Mouse (Mus musculus): Measurements from ENCODE around the gene Capn13.
"Not testable (repeated sequence)": the region's sequence is repeated elsewhere in the genome, so short reads cannot be mapped to it uniquely, and the experiment has no call there.

Gene Capn13

DNA sequence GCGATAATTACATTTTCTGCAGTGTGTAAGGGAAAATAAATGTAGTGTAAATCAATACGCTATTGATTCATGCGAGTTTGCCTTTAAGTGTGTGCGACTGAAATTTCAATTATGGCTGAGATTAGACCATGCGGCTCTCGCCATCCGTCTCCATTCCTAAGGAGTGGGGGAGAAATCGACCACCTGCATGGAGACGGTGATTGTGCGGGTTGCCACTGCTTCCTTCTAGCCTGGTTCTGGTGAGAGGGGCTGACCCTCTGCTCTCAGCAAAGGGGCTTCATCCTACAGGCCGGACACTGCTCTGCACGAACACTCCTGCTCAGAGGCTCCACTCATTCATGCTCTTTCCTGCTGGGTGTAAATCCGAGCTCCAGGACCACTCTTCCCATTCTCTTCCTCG lies 58.0 kb downstream of the Capn13 start:
- in situ Hi-C loops (cut with MboI) = no loop called here

DNA sequence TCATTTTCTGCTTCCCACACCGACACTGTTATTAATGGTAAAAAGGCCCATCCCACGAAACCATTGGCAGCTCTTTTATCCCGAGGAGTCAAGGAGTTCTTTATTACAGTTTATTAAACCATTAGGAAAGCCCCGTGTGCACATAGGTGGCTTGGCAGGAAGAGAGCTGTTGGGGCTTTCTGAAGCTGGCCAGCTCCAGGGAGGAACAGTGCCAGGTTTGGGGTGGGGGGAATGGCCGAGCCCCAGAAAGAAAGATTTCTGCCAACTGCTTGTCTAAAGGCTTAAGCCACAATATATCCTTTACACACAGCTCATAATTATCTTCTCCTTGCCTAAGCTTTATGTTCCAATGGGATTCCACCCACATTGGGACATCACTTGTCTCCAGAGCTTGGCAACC lies 71.6 kb downstream of the Capn13 start:
- in situ Hi-C loops (cut with MboI) = no loop called here

DNA sequence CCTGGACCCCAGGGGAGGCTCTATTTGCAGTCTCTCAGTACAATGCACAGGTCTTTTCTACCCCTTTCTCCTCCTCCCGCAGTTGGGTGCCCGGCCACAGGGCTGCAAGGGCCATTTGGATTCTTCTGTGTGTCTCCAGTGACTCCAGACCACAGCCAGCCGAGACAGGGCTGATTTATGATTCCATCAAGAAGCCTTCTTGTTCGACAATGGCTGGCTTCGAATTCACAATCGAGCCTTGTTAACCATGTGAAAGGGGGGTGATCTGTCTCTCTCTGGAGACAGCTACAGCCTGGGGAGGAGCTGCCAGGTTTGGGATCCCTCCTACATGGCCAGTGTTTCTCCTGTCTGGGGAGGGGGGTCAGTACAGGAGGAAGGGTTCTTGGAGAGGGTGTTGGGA lies 75.4 kb downstream of the Capn13 start:
- in situ Hi-C loops (cut with MboI) = no loop called here

DNA sequence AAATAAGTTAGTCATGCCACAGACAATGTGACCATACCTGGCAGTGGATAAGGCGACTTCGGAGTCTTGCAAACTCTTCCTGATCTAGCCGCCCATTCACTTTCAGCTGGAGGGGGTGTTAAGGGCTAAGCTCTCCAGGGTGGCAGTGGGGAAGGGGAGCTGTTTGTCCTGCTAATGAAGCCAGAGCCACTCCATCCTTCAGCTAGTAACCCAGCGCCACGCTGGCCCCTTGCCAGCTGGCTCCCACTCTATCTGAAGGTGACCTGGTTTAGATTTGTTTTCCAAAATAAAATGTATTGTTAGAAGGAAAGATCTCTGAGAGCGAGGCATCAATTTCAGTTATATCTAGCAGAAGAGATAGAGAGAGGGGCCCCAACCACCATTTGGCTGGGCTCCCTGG lies 75.9 kb downstream of the Capn13 start:
- in situ Hi-C loops (cut with MboI) = no loop called here

DNA sequence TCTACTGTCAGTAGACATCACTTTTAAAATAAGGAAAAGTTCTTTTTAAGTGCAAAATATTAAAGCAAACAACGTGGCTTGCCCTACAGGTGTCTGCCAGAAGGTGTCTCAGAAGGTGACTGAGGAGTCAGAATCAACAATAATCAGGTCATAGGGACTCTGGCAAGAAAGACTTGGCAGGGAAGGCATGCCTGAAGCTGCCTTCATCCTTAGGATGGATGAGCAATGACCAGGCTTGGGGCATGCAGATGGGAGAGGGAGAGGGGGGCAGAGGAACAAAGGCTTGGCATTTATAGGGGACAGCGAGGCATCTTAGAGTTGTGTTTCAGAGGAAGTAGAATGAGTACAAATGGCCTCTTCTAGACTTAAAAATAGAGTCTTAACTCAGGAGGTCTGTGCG lies 76.7 kb downstream of the Capn13 start:
- in situ Hi-C loops (cut with MboI) = no loop called here

DNA sequence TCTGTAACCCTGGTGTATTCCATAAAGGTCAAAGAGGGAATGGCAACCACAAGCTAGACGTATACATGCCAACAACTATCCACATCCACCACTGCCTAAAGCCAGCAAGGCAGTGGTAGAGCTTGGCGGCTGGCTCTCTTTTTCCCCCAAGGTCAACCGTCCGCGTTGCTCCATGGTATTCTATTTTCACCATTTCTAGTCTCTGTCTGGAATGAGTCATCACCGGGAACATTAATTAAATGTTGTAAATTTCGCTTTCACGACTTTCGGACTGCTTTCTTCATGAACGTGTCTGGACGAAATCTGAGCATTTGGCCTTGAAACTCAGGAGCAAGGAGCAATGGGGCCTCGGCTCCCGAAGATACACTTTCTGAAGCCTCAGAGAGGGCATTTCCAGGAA lies 85.9 kb downstream of the Capn13 start:
- in situ Hi-C loops (cut with MboI) = no loop called here

DNA sequence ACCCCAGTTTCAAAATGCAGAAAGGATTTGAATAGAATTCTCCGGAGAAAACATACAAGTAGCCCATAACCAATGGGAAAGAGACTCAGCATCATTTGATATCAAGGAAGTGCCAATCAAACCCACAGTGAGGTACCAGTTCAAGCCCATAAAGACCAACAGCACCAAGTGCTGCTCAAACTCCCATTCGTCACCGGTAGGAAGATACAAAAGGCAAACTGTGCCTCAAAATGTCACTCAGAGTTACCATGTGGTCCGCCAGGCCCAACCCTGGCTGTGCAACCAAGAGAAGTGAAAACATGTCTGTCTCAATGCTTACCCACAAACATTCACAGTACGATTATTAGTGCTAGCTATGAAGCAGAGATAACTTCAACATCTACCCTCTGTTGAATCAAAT lies 89.2 kb downstream of the Capn13 start:
- in situ Hi-C loops (cut with MboI) = no loop called here

DNA sequence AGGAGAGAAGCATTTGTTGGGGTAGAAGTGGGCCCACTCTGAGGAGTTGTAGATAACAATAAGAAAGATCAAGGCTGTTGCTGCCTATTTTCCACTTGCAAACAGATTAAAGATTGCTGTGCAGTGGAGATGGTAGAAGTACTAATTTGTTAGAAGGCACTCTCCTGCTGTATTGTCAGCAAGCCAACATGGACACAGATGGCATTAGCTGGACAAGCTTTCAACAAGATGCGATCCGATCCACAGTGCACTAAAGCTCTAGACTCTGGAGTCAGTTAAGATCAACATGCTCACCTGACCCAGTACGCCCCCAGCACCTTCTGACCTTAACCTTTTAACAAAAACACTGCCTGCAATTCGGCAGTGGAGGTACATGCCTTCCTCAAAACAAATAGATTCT lies 92.0 kb downstream of the Capn13 start:
- in situ Hi-C loops (cut with MboI) = loop anchor here (5.0 to 10.0 kb wide), 2 partner anchors 436 to 574 kb away; no protein-coding TSS in a partner anchor

DNA sequence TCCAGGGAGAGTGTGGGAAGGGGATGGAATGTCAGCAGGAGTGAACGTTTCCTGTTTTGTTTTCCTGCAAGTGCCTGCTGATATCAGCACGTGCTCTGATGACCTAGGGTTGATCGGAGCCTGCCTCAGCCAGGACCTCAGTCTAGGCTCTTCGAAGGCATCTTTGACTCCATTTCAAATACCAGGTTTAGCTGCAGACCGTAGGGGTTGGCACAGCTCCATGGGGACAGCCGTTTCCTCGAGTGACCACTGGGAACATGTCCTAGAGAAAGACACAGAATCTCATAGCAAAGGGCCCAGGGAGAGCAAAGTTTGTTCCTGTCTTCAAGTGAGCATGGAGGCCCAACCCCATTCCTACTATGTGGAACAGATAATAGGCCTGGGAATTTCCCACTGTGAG lies 94.0 kb downstream of the Capn13 start:
- in situ Hi-C loops (cut with MboI) = loop anchor here (5.0 to 10.0 kb wide), 2 partner anchors 438 to 576 kb away; no protein-coding TSS in a partner anchor

DNA sequence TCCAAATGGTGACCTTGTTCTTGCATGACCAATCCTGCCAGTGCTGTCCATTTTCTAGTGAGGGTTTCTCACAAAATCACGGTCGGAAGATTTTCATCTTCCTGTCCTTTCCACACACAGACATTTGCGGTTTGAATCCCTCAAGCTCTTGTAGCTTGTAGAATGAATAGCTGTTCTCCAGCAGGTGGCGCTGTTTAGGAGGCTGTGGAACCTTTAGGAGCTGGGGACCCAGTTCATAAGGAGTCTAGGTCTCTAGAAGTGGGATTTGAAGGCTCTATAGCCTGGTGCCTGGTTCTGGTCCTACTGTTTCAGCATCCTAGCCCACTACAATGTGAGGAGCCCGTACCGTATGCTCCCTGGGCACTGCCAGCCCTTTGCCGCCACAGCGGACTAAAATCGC lies 95.0 kb downstream of the Capn13 start:
- in situ Hi-C loops (cut with MboI) = loop anchor here (5.0 to 10.0 kb wide), 2 partner anchors 439 to 577 kb away; no protein-coding TSS in a partner anchor

DNA sequence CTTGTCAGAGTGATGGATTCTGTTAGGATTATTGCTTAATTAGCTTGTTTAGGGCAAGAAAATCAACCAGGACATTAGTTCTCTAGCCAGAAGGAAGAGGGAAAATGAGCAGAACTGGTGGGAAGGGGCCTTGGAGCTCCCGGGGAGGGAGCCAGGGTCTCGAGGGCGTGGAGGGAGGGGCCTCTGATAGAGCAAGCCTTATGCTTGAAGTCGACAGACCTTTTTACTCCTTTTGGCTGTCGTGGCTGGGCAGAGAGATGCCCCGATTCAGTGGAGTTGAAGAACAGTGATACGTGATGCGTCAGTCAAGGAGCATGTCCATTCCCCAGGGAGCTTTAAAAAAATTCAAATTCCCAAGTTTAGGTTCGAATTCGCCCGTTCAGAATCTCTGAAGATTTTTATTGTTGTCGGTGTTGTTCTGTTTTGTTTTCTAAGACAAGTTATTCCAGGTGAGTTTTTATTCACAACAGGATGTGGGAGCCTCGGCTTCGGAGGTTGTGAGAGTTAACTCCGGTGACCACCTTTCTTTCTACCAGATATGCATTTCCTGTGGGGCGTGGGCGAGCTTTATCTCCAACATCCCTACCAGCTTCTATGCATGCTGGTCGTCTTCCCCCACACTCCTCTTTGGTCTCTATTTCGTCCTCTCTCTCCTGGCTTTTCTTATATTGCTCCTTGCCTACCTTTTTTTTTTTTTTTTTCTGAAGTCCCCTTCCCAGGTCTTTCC lies 96.4 kb downstream of the Capn13 start:
- in situ Hi-C loops (cut with MboI) = loop anchor here (10.0 kb wide), 1 partner anchor 441 kb away; no protein-coding TSS in a partner anchor

DNA sequence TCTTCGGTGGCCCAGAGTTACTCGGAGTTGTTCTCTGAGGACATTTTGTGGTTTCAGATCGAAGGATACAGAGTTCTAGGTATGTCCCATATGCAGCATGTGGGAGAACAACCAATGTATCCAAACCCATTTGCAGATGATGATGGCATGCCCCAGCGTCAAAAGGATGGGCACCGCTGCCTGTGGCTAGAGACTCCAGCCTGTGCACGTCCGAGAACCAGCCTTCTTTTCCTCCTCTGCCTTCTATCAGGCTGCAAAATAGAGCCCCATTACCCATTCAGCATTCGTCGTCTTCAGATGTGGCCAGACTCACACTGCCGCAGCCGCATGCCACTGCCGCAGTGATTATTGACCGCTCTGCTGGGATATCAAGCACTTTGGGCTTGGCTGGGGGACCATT lies 97.0 kb downstream of the Capn13 start:
- in situ Hi-C loops (cut with MboI) = loop anchor here (10.0 kb wide), 1 partner anchor 441 kb away; no protein-coding TSS in a partner anchor

DNA sequence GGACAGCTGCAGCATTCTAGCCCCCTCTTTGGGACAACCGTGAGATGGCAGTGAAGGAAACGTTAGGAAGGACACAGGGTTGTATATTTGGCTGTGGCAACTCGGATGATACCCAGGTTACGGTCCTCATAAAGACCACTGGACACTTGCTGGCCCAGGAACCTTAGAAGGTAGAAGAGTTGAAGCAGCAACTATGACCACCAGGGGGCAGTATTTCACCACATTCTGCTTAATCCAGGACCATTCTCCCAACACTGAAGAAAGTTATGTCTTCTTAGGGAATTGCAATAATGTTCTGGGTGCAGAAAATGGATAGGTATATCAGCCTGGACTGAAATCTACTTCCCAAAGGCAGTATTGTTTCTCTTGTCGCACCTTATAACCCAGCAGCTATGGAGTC lies 97.4 kb downstream of the Capn13 start:
- in situ Hi-C loops (cut with MboI) = loop anchor here (10.0 kb wide), 1 partner anchor 442 kb away; no protein-coding TSS in a partner anchor

DNA sequence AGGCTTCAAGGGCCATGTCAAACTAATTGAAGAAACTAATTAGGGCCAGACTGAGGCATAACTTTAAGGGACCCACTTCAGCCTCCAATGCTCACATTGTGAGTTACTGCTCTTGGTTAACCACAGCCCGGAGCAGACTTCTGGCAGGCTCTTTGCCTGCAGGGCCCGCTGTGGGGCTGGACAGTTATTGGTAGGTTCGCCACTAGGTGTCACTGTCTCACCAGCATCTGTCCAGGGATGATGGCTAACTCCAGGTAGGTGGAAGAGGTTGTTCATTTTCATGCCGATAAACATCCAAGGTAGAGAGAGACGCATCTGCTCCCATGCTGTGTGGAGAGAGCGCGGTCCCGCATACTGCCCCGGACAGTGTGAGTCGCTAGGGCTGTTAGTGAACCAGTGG lies 98.6 kb downstream of the Capn13 start:
- in situ Hi-C loops (cut with MboI) = loop anchor here (10.0 kb wide), 1 partner anchor 443 kb away; no protein-coding TSS in a partner anchor

DNA sequence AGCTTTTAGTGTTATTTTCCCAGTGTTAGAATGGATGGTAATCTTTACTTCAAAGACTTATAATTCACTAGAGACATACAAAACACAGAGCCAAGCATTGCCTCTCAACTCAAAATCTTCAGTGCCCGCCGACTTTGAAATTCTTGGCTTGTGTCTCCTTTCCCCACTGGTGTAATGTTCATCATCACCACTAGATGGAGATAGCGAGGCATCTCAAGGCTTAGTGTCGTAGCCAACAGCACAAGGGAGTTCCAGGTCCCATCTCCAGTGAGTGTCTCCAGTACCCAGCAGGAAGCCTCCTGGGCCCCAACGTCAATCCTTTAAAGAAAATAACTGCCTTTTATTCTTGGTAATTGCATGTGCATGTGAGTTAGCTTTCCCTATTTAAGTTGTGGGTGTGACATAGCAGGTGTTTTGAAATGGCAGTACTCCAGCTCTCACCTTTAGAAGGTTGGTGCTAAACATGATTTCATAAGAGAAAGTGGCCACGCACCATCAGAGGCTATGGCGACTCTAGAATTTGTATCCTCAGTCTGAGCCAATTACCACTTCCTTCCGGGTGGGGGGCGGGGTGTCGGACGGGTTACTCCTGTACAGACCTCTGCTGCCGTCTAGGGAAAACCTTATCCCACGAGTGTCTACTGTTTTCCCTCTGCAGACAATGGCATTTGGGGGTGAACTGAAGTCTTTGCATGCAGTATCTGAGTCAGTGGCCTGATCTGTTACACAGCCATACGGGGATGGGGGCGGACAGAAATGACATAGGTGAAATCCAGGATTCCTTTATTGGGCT lies 99.2 kb downstream of the Capn13 start:
- in situ Hi-C loops (cut with MboI) = loop anchor here (10.0 kb wide), 1 partner anchor 443 kb away; no protein-coding TSS in a partner anchor

DNA sequence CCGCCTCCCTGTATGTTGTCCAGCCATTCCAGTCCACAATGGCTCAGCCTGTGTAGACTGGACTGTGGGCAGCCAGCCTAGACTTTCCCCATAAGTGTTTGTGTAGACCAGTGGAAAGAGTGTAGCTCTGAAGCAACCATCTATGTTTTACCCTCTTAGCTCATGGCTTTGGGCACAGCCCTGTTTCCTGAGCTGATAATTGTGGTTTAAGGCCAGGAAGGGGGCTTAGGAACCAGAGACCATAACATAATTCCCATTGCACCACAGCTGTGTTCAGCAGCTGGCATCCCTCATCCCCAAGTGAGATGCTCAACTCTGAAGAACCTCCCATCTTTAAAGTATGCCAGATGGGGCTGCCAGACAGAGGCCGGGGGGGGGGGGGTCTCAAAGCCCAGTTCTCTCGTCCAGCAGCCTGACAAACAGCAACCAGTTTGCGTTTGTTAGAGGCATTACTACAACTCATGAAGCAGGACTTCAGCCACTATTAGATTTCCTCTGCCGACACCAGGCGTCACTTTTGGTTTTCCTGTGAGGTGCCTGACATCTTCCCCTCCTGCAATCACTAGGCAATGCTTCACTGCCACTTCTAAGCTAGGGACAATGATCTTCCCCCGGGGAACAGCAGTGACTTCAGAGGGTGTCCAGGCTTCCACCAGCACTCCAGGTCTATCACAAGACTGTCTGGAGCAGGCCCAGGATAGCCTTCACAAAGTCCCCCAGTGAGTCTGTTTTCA lies 100.4 kb downstream of the Capn13 start:
- in situ Hi-C loops (cut with MboI) = loop anchor here (10.0 kb wide), 1 partner anchor 444 kb away; no protein-coding TSS in a partner anchor

DNA sequence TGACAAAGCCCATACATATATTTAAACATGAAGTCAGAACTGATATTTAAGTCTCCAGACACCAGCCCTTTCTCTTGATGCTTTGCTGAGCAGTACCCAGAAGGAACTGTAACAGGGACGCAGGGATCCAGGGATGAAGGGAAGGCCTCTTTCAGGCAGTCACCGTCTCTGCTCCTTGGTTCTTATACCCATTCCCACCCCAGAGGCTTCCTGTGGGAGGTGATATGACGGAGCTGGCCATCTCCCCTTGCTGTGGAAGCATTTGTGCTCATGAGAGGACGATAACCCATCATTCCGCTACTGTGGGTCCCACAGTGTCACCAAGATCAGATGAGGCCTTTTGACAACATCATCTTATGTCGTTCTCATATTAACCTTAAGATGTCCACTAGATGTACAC lies 101.7 kb downstream of the Capn13 start:
- in situ Hi-C loops (cut with MboI) = no loop called here

DNA sequence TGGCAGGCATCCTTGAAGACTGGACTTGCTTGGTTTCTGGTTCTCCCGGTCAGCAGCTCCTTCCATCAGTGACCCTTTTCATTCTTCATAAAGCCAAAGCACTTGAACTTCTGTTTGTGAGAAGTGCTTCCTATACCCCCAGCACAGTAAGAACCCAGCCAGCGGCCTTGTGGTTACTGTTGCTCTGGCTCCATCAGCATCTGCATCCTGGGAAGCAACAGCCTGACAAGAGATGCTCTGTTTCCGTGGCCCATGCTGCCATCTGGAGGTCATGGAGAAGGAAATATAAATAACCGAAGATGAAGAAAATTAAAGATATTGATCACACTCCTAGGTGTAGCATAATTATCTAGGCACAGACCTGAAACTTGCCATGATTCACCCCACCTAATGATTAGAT lies 103.8 kb downstream of the Capn13 start:
- in situ Hi-C loops (cut with MboI) = no loop called here

DNA sequence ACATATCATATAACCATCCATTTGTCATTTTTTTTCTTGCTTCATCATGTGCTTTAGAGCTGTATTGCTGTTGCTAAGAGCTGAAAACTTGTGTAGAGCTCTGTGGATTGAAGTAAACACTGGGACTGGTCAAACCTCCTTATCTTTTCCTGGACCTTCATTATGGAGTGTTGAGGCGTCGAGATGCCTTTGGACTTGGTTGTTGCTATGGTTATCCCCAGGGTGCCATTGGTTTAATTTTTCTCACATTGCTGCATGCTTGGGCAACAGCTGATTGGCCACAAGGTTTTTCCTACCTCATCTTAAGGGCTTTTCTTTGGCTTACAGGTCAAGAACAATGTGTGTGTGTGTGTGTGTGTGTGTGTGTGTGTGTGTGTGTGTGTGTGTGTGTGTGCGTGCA lies 107.4 kb downstream of the Capn13 start:
- in situ Hi-C loops (cut with MboI) = no loop called here

DNA sequence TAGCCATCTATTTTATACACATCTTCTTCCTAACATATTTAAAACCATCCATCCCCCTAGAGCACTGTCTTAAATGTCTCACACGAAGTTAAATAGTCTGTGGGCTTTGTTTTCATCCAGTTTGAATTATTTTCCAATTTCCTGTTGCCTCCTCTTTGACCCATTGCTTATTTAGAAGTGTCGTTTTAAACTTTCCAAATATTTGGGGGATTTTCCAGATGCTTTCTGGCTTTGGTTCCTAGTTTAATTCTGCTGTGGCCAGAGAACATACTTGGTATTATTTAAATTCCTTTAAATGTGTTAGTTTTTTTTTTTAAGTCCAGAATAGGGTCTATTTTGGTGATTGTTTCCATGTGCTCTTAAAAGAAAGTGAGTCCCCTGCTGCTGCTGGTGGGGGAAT lies 116.4 kb downstream of the Capn13 start:
- in situ Hi-C loops (cut with MboI) = no loop called here

DNA sequence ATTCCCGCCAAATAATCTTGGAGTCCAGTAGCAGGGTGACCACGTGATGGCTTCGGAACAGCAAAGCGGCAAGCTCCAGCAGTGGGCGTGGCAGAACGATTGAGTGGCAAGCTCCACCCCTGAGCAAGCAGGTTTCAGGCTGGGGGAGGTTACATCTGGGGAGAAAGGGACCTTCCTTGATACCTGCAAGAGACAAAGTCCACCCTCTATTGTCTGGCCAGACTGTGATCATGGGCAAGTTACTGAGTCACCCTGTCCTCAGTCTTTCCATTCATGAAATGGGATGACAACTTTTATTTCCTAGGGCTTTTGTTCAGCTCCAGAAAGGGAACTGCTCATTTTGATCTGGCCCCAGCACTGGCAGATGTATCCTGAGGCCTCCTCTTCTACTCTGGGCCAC lies 118.0 kb downstream of the Capn13 start:
- in situ Hi-C loops (cut with MboI) = not testable (repeated sequence)

DNA sequence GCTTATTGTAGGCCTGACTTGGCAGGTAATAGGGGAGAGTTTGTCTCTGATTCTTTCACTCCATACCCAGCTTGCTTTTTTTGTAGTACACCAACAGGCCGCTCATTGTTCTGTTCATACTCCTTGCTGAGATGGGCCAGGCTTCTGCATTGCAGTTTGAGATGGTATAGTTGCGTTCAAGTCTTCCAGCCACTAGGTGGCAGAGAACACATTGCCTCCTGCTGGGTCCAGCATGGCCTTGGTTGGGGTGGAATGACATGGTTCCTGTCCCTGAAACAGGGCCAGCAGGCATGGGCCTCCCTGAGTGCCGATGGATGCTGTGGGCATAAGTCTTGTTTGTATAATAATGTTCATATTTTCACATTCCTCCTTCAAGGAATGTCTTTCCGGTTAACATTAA lies 122.9 kb downstream of the Capn13 start:
- in situ Hi-C loops (cut with MboI) = loop anchor here (5.0 to 10.0 kb wide), 2 partner anchors 75 to 173 kb away; partner anchors contain the start of gene Lclat1

All from mature B cell (primary cell).